Mouse (Mus musculus) spleen, adult 2 months (tissue): ENCODE results near the gene Lsm3.

ENCODE experiments used
- CTCF ChIP-seq: fragments of 200-500 bp; IDR thresholded peaks from 2 replicates; pipeline ENCODE4 v1.5.1; 2011; ENCODE audit warnings: mild to moderate bottlenecking, inconsistent platforms; ENCODE audit not compliant: insufficient read depth, insufficient read length, insufficient replicate concordance; ENCODE audit errors: extremely low read depth
- POLR2A ChIP-seq: fragments of 200-500 bp; IDR thresholded peaks from 2 replicates; pipeline ENCODE4 v1.6.1; 2011; ENCODE audit warnings: low read depth, low read length, inconsistent platforms

DNA sequence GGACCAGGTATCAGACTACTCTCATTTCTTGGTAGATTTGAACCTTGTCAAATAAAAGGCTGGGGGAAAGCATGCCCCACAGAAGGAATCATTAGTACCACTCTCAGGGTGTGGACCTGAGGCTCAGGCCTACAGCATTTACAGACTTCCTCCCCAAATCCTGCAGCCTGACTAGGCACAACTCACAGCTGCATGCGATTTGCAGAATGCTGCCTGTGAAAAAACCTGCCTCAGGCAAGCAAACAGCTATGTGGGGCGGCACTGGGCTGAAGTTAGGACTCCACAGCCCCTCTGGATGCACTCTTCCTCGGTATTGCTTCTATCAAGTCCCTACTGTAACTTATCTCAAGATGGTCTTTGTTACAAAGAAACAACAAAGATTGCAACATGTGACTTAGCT, 7.7 kb upstream of the Lsm3 start:
- TF ChIP-seq POLR2A = no peak
- TF ChIP-seq CTCF = no peak
